Mouse (Mus musculus): ENCODE data around the gene U90926. TPM values are rescaled to one million over a fixed set of nuclear protein-coding genes. Genes with fewer than 3 reads are reported as not detected.

U90926 gene
- total RNA-seq (2021): not detected

DNA sequence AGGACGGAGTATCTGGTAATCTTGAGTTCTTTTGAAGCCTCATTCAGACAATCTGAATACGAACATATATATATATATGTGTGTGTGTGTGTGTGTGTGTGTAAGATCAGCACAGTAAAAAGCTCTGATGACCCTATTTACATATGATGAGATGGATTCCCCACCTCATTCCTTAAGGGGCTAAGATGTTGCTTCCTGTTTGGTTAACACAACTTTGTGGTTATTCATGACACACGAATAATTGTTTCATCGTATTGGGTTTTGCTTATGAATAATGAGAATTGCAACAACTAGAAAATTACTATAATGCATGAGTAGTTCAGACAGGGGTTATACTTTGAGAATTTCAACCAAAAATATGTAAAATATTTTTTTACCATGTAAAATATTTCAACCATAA lies at the start of gene U90926:
Gene U90926 (minus strand): TSS at position 101 of the 400 bp plus-strand sequence.
- DNase-seq (ENCODE audit: extremely low spot score in 1 of 2, low spot score in 2 of 2): no peak
- intact Hi-C loops (cut with DNase I): no loop called here

DNA sequence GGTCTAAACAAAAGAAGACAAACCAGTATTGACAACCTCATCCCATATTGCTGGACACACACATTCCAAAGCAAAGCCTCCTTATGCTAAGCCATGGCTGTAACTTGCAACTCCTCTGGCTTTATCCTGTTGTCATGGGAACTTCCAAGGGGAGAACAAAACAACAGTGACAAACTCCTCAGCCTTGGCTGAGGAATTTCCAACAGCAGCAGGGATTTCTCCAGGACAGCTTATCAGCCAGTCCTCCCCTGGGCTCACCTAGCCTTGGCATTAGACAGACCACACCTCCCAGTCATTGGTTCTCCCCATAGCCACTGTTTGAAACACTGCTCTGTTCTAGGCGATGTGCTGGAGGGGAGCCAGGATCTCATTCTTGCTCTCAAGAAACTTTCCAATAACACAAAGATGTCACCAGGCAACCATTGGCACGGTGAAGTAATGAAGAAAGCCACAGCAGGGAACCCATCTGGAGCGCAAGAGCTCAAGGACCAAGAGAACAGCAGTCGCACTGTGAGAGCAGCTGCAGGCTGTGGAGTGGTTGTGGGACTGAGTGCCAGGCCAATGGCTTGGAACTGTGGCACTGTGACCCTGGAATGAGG lies 48.7 kb upstream of the U90926 start:
- intact Hi-C loops (cut with DNase I): no loop called here
- DNase-seq (ENCODE audit: extremely low spot score in 1 of 2, low spot score in 2 of 2): peak; percentile 84 to 90

DNA sequence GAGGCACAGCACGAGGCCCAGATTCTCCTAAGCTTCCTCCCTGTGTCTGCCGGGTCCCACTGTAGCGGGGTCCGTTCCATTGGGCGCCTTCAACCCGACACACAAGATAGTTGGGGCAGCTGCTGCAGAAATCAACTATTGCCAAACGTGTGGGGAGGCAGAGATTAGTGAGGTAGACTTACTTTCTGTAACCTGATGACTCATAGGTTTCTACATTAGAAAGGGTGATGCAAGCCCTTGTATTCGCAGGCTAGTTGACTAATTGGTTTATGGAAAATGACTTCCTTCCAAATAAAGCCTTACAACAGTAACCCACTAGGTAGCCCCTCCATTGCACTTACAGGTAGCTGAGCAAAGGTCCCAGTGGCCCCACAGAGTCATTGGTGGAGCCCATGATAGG lies 47.4 kb upstream of the U90926 start:
- intact Hi-C loops (cut with DNase I): no loop called here
- DNase-seq (ENCODE audit: extremely low spot score in 1 of 2, low spot score in 2 of 2): no peak

DNA sequence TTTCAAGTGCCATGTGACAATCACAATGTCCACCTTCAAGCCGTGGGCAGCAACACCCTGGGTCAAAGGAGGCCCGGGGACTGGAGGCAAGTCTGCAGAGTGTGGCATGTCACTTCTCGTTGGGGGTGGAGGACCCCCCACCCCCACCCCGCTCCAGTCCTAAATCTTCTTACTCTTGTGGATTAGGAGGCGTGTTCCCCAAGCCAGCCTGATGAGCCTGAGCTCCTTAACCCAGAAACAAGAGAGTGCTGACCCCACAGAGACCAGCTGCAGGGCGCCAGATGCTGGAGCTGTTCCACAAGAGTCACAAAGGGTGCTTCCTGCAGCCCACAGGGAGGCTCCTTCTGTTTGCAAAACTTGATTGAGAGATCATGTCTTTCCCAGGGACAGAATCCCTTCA lies 41.0 kb upstream of the U90926 start, which contains the start of gene Ppef2:
Gene Ppef2 (minus strand): TSS at position 61 of the 400 bp plus-strand sequence.
- intact Hi-C loops (cut with DNase I): no loop called here
- DNase-seq (ENCODE audit: extremely low spot score in 1 of 2, low spot score in 2 of 2): no peak

DNA sequence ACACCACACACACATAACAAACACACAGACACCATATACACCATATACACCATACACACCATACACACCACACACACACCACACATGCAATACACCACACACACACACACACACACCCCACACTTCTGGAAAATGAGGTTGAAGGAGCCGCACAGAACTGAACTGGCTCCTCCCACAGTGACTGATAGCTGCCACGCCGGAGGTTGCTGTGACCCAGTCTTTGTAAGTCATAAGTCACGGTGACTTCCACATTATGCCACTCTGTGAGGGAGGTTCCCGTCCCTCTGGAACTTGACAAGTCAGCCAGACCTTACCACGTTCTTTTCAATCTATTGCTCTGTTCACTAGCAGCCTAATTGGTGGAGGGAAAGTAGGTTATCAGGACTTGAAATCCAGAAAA lies 39.3 kb upstream of the U90926 start:
- intact Hi-C loops (cut with DNase I): no loop called here

DNA sequence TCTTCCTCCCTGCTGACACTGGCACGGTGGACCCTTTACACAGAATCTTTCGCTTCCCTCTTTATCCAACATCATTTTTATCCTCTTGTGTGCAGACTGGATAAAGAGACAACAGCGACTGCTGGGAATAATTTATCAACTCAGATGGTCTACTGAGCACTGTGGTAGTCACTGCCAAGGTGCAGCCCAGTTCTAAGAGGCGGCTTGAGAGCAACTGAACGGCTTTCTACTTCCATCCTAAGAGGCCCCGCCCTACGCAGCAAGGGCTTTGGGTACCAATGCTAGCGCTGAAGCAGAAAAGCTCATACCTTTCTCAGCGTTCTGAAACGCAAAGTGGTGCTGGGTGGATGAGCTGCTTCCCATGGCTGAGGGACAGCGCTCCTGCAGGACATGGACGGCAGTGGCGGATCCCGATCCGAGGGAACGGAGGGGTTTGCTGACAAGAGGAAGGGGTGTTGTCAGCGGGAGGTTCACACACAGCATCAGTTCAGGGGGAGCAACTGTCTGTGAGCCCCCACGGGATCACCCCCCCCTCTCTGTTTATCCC lies 37.7 kb upstream of the U90926 start:
- DNase-seq (ENCODE audit: extremely low spot score in 1 of 2, low spot score in 2 of 2): peak in 1 of 2 experiments; percentile 45
- intact Hi-C loops (cut with DNase I): no loop called here

More for the DNA sequence above, 39.3 kb upstream of the U90926 start:
- DNase-seq (ENCODE audit: extremely low spot score in 1 of 2, low spot score in 2 of 2): no peak

DNA sequence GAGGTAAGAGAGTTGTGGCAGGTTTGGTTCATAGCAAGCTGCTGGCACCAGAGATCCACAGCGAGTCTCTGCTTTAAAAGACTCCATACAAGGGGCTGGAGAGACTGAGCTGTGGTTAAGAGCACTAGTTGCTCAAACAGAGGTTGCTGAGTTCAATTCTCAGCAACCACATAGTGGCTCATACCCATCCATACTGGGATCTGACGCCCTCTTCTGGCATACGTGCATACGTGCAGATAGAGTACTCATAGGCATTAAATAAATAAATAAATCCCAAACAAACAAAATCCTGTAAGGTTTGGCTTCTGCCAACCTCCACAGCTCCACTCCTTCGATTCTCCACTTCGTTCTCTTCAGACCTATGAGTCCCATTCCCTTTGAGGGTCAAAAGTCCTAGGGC lies 36.8 kb upstream of the U90926 start:
- intact Hi-C loops (cut with DNase I): no loop called here

DNA sequence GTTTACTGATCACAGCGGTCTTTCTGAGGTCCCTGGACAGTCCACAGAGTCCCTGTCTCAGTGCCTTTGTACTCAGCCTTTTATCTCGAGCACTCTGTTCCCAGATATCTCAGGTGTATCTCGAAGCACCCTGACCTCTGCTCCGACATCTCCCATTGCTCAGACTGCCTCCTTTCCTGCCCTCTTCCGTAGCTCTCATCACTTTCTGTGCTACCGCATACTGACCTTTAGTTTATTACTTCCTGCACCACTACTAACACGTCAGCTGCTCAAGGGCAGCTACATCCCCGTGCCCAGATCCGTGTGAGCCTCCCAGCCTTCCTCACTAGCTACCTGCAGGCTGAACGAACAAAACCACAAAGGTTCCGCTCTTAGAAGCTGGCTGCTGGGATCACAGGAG lies 33.4 kb upstream of the U90926 start:
- no peak for DNase-seq (ENCODE audit: extremely low spot score in 1 of 2, low spot score in 2 of 2)
- intact Hi-C loops (cut with DNase I): no loop called here

More for the DNA sequence above, 36.8 kb upstream of the U90926 start:
- DNase-seq (ENCODE audit: extremely low spot score in 1 of 2, low spot score in 2 of 2): no peak

DNA sequence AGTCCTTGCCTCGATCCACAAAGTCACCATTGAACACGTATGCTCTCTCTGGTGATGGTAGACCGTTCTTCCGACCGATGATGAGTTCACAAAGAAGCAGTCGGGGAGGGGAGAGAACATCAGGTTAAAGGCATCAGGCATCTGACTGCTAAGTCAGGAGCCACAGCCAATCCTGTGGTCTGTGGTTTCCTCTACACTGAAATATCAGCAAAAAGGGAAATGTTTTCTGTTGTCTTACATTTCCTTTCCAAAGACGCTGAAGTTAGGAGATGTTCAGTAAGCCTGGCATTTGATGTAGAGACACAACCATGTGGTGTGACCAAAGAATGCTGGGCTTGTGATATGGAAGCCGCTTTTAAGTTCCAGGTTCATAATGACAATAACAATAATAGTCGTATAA lies 30.3 kb upstream of the U90926 start:
- intact Hi-C loops (cut with DNase I): no loop called here

DNA sequence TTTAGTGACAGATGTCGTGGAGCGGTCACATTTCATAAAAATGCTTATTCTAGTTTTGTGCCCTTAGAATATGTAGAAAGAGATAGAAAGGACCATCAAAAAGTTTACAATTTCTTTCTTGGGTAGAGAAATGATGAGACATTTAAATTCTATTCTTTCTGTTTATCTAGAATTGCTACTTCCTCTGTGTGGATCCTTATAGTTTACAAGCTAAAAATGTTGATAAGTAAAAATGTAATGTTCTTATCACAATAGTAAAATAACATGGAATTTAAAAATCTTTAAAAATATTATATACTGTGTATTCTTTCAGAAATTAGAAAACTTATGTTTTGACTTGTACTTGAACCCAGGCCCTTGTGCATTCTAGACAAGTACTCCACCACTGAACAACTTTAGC lies 29.7 kb upstream of the U90926 start:
- intact Hi-C loops (cut with DNase I): no loop called here
- DNase-seq (ENCODE audit: extremely low spot score in 1 of 2, low spot score in 2 of 2): no peak

More for the DNA sequence above, 30.3 kb upstream of the U90926 start:
- no peak for DNase-seq (ENCODE audit: extremely low spot score in 1 of 2, low spot score in 2 of 2)

DNA sequence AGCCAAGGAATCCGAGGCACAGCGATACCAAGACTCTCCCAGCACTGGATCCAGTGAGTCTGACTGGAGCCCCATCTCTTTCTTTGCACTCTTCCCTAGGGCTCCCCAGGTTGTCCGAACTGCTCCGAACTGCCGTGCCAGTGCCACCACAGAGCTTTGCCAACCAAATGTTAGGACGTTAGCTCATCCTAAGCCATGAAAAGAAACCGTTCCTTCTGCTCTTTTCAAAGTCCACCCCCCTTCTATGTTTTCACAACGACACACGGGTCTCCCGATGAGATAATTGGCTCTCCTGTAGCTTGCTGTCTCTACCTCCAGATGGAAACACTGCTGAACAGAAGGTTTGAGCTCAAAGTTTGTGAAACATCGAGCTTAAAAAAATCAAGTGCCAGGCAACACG lies 25.6 kb upstream of the U90926 start:
- peak in 1 of 2 experiments; percentile 34 for DNase-seq (ENCODE audit: extremely low spot score in 1 of 2, low spot score in 2 of 2)
- intact Hi-C loops (cut with DNase I): no loop called here

DNA sequence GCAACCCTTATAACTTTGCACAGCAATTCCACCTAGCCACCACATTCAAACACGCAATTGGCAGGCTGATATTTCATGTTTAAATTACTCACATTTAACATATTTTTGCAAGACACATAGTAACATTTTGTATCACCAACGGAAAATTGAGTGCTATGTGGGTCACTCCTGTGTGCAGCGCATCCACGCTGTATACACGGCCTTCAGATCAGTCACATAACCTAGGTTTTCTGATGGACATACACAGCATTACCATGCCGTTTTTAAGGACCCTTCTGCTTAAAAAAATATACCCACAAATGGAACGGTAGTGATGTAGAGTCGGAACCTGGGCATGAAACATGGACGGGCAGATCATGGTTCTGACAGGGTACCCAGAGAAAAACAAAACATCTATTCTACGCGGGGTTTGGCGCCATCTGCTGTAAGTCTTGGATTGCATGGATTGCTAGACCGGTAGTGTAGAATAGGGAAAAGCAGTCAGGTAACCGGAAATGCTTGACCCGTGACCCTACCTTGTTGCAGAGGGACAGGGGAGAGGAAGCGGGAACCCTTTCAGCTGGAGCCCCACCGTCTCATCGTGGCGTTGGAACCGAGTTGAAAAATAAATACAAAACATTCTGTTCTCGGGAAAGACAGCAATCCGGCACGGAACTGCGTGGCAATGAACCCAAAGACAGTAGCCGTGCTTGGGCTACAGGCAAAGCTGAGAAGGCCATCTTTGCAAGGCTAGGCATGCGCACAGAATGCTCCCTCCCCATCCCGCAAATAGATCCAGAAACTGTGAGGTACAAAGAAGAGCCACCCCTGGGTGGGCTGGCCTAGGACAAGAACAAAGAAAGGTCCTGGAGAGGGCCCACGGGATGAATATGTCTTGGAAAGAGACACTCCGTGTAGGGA lies 24.4 kb upstream of the U90926 start:
- peak; percentile 64 to 67 for DNase-seq (ENCODE audit: extremely low spot score in 1 of 2, low spot score in 2 of 2)
- intact Hi-C loops (cut with DNase I): no loop called here

DNA sequence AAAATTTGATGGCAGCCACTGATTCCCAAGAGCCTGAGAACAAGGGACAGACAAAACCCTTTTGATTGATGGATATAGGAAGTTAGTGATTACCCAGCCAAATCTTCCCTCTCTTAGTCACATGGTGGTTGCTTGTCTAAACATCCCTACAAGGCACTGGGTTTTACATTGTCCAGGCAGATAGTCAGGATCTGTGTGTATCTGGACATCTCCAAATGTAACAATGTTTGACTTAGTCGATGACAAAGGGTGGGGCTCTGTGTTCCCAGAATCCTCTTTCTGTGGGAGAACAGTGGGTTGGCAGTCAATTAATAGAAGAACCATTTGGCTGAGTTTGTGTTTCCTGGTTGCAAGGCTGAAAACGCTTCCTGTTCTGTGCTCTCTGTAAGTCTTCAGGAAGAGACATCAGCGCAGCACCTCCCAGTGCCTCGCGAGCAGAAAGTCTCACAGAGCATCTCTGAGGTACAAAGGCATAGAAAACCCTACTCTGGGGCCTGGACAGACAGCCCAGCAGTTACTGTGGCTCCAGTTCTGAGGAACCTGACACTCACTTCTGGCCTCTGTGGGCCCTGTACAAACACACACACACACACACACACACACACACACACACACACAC lies 19.8 kb upstream of the U90926 start:
- no peak for DNase-seq (ENCODE audit: extremely low spot score in 1 of 2, low spot score in 2 of 2)
- intact Hi-C loops (cut with DNase I): no loop called here

DNA sequence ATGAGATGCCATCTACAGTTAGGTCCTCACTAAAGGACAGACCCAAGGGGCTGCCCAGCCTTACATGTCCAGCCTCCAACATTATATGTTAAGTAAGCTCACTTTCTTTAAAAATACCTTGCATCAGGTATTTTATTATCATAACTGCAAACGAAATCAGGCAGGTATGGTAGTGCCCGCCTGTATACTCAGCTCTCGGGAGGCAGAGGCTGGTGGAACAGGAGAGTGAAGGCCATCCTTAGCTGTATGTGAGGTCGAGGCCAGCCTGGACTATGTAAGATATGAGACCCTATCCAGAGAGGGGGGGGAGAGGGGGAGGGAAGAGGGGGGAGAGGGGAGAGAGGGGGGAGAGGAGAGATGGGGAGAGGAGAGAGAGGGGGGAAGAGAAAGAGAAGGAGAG lies 18.2 kb upstream of the U90926 start:
- intact Hi-C loops (cut with DNase I): no loop called here
- no peak for DNase-seq (ENCODE audit: extremely low spot score in 1 of 2, low spot score in 2 of 2)

DNA sequence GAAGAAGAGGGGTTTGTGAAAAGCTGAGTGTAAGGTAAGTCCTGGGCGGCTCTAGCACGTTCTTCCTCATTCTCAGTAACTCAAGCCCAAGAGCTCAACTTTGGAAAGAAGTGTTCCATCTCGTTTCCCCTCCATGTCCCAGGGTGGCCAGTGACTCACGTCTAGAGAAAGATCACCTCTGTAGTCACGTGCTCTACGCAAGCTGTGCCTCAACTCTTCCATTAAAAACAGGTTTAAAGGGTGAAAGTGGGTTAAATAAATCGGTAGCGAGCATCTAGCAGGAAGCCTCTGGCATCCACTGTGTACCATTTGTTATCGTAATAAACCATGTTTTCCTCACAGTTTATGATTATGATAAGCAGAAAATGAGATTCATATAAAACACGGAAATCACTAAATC lies 16.6 kb upstream of the U90926 start:
- DNase-seq (ENCODE audit: extremely low spot score in 1 of 2, low spot score in 2 of 2): no peak
- intact Hi-C loops (cut with DNase I): no loop called here

DNA sequence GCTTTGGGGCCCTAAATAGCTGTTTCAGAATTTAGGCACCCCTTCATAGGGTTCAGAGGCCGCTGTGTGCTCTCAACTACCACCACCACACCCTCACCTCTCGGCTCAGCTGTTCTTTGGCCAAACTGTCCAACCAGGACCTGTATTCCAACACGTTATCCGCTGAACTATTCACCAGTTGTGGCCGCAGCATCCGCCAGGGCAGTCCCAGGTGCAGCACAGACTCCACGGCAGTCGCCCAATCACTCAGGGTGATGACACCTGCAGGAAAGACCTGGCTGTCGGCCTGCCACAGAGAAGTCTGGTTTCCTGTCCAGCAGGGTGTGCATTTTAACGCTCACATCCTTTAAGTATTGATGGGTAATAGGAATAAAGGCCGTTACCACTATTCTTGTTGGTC lies 15.1 kb upstream of the U90926 start:
- DNase-seq (ENCODE audit: extremely low spot score in 1 of 2, low spot score in 2 of 2): no peak
- intact Hi-C loops (cut with DNase I): no loop called here

DNA sequence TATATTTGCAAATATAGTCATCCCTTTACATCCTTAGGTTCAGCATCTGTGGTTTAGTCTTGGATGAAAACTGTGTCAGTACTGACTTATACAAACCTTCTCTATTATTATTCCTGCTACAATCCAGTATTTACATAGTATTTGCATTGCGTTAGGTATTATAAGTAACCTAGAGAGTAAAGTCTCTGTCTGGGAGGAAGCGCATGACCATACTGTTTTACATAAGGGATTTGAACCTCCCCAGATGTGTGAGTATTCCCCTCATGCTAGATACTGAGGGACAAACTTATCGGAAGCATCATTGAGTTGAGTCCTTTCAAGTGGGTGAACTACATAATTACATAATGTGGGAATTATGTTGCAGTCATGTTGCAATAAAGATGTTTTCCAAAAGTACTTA lies 14.3 kb upstream of the U90926 start:
- intact Hi-C loops (cut with DNase I): no loop called here
- DNase-seq (ENCODE audit: extremely low spot score in 1 of 2, low spot score in 2 of 2): no peak

DNA sequence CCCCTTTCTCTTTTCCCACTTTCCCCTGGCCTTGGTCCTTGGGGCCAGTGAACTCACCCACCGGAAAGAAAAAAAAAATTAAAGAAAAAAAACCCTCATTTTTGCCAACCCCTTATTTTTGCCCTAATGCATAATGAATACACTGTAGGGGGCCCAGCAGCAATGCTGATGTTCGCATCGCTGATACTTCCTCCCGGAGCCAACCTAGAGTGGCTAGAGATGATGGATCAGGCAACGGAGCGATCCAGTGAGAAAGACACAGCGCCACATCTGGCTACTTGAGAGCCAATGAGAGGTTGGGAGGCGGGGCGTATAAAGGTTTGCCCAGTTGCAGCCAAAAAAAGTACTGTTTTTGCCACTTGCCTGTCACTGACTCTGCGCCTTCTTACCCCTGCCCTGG lies 13.6 kb upstream of the U90926 start:
- intact Hi-C loops (cut with DNase I): no loop called here
- no peak for DNase-seq (ENCODE audit: extremely low spot score in 1 of 2, low spot score in 2 of 2)

DNA sequence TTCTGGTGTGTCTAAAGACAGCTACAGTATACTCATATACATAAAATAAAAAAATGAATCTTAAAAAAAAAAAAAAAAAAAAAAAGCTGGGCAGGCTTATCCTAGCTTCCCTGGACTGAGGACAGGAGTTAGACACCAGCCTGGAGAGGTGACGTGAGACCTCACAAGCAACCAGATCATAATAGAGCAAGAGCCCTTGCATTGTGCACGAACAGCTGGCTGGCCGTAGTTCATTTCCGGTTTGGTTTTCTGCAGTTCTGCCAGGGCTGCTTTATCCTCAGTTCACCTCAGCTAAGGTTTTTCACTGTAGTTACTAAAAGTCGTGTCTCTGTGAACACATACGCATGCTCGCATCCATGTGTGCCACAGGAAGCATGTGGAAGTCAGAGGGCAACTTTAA lies 12.6 kb upstream of the U90926 start:
- no peak for DNase-seq (ENCODE audit: extremely low spot score in 1 of 2, low spot score in 2 of 2)
- intact Hi-C loops (cut with DNase I): no loop called here
